Mouse (Mus musculus) intestine, embryonic 15.5 days (tissue): ENCODE measurements at regions not wholly inside any gene's neighbourhood (a gene's known extent, or its start where the extent isn't known, plus 50 kb on each side); places are given as distances from the start of the nearest gene placed in this dataset.
A peak's percentile ranks its signal among the peaks of the same experiment; 100 is the strongest.

Source experiments
- ATAC-seq: fragments of 200-750 bp; cut with Nextera tagmentation; 2 replicates; pipeline ENCODE4 v1.8.0; 2017; ENCODE audit warnings: moderate TSS enrichment, moderate library complexity
- H3K27ac ChIP-seq: fragments of 300-500 bp; sonication (generic); 2 replicates; pipeline ENCODE4 v1.5.1; 2015; ENCODE audit warnings: mild to moderate bottlenecking, inconsistent platforms
- H3K27me3 ChIP-seq: fragments of 300-500 bp; sonication (generic); replicated peaks from 2 replicates; pipeline ENCODE4 v1.6.1; 2015; ENCODE audit warnings: inconsistent platforms
- H3K36me3 ChIP-seq: fragments of 300-500 bp; sonication (generic); 2 replicates; pipeline ENCODE4 v1.6.1; 2015; ENCODE audit warnings: inconsistent platforms
- H3K4me1 ChIP-seq: fragments of 300-500 bp; sonication (generic); replicated peaks from 2 replicates; pipeline ENCODE4 v1.6.1; 2015; ENCODE audit warnings: inconsistent platforms
- H3K4me2 ChIP-seq: fragments of 300-500 bp; sonication (generic); replicated peaks from 2 replicates; pipeline ENCODE4 v1.6.1; 2015; ENCODE audit warnings: mild to moderate bottlenecking, inconsistent platforms
- H3K4me3 ChIP-seq: fragments of 300-500 bp; sonication (generic); replicated peaks from 2 replicates; pipeline ENCODE4 v1.5.1; 2015; ENCODE audit warnings: inconsistent platforms
- H3K9ac ChIP-seq: fragments of 300-500 bp; sonication (generic); 2 replicates; pipeline ENCODE4 v1.6.1; 2015; ENCODE audit warnings: inconsistent platforms
- H3K9me3 ChIP-seq: fragments of 300-500 bp; sonication (generic); 2 replicates; pipeline ENCODE4 v1.6.1; 2016; ENCODE audit warnings: inconsistent platforms
- WGBS: fragments of 180-500 bp; shearing (Covaris S2); methylation state at CpG from one replicate; pipeline ENCODE4 v1.1.7; 2015; 5-methylcytosine and 5-hydroxymethylcytosine counted together

DNA sequence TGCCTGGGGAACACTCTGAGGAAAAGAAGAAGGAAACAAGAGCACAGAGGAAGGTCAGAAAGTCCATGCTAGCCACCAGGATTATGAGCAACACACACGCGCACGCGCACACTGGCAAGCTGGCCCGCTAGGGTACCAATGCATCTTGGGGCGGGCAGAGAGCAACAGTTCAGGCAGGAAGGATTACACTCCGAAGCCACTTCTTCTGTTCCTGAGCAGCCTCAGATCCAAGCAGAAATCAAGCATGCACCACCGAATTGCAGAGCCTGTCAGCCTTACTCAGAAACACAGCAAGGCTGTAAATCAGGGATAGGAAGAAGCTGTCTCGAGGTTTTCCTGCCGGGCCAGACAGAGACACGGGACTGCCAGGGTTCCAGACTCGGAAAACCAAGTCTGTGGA is 615.8 kb upstream of the Adam5 start:
- H3K36me3 ChIP-seq: no peaks in the 10 kb centered on the region
- no peak overlapping the region for H3K4me3 ChIP-seq
- 45% methylated on average over 12 of the region's 12 CpGs for WGBS
- H3K4me1 ChIP-seq: no peaks in the 10 kb centered on the region; the same call in 1 of the 2 replicates
- no peak overlapping the region for H3K27ac ChIP-seq
- H3K4me2 ChIP-seq: peak overlapping the region; percentile 33; the same call in 1 of the 2 replicates
- no peaks in the 10 kb centered on the region for H3K9me3 ChIP-seq
- no peak overlapping the region for H3K9ac ChIP-seq
- 0 out of 2 replicates have a peak, but pooled peaks have one; percentile 6 for ATAC-seq
- no peaks in the 10 kb centered on the region for H3K27me3 ChIP-seq

DNA sequence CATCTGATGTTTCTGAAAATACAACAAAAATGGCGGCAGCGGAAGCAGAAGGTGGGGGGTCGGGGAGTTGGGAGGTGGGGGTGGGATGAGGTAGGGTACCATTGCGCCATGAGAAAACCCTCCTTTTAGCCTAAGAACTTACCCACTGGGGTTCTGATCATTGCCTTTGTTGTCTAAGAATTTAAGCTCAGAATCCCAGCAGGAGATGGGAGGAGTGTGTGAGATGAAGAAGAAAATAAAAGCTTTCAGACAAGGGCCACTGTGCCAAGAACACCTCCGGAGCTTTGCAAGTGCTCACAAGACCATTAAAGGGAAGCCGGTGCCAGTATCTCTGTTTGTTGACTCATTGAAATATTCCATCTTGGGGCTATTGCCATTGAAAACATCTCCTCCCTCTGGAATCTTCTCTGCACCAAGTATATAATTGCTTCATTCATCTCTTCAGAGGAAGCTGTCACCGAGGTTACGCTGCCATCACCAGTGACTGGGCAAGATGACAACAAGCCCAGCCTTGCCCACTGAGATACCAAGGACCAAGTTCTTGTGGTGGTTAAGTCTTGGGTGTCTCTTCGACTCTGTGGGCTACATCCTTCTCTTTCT is 614.0 kb upstream of the Adam5 start:
- Histone ChIP-seq H3K27me3 (no peaks in the 10 kb centered on the region), H3K36me3 (no peaks in the 10 kb centered on the region), H3K4me3 (no peak overlapping the region), H3K9me3 (no peaks in the 10 kb centered on the region), H3K4me2 (no peak overlapping the region), H3K4me1 (no peaks in the 10 kb centered on the region; the same call in 1 of the 2 replicates), H3K9ac (no peak overlapping the region), H3K27ac (no peak overlapping the region)
- 80% methylated on average over 9 of the region's 9 CpGs for WGBS
- no peak for ATAC-seq

DNA sequence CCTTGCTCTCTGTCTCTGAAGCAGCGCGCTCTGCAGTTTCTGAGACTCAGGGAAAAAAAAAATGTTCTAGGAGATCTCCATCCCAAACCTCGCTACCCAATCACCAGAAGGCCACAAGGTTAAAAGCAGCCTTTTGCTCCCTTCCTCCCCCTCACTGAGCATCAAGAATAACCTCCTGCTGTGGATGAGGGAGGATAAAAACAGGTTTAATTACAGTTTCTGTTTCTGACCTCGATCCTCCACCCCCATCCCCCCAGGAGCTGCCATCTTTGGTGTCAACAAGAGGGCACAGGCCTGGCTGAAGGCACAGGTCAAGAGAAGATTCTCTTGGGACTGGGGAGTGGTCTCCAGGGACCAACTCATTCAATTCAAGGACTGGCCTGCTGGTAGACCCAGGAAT is 613.0 kb upstream of the Adam5 start:
- H3K36me3 ChIP-seq: no peaks in the 10 kb centered on the region
- WGBS: 66% methylated on average over 4 of the region's 4 CpGs
- H3K9ac ChIP-seq: no peak overlapping the region
- no peak overlapping the region for H3K4me2 ChIP-seq
- ATAC-seq: no peak
- H3K27ac ChIP-seq: no peak overlapping the region
- no peaks in the 10 kb centered on the region for H3K9me3 ChIP-seq
- H3K4me1 ChIP-seq: no peaks in the 10 kb centered on the region; the same call in 1 of the 2 replicates
- H3K4me3 ChIP-seq: no peak overlapping the region
- no peaks in the 10 kb centered on the region for H3K27me3 ChIP-seq

DNA sequence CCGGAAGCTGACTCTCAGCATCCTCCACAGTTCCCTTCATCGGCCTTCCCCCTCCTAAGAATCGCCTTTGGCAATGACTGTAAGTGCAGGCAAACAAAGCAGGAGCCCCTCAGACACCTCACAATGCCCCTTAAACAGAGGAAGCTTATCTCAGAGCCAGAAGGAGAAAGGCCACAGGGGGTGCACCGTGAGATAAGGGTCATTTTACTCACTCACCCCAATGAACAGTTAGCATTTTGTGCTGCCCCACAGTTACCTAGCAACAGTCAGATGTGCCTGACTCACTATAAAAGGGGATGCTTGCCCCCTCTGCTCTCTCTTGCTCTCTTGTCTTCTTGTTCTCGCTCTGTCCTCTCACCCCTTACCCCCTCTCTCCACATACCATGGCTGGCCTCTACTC is 606.4 kb upstream of the Adam5 start:
- H3K27ac ChIP-seq: no peak overlapping the region
- ATAC-seq: no peak
- WGBS: 36% methylated on average over 5 of the region's 5 CpGs
- H3K27me3 ChIP-seq: no peaks in the 10 kb centered on the region
- no peak overlapping the region for H3K4me2 ChIP-seq
- no peak overlapping the region for H3K4me3 ChIP-seq
- H3K9me3 ChIP-seq: no peaks in the 10 kb centered on the region
- H3K4me1 ChIP-seq: 0 out of 2 replicates have a peak, but pooled peaks cover 2% of the 10 kb centered on the region
- no peak overlapping the region for H3K9ac ChIP-seq
- no peaks in the 10 kb centered on the region for H3K36me3 ChIP-seq

DNA sequence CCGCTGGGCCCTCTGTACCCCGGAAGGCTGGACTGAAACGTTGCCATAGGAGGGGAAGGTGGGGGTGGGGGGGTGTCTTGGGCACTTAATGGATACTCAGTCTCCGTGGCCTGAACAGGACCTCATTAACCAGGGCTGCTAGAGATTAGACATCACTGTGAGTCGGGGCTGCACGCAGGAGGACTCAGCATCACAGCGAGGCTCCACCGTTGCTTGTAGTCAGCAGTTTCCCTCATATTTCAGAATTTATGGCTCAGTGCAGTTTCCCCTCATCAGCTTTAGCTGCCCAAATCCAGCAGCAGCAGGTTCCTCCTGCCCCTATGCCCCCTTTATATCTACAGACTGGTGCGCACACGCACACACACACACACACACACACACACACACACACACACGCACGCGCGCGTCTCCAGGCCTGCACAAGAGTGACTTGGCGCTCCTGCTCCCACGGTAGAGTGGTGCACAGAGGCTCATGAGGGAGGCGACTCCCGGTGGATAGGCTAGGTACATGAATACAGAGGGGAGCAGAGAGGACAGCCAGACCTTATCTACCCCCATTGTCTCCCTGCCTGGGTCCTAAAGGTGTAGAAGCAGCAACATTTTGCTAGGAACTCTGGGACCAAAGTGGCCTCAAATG is 605.8 kb upstream of the Adam5 start:
- ATAC-seq: no peak

DNA sequence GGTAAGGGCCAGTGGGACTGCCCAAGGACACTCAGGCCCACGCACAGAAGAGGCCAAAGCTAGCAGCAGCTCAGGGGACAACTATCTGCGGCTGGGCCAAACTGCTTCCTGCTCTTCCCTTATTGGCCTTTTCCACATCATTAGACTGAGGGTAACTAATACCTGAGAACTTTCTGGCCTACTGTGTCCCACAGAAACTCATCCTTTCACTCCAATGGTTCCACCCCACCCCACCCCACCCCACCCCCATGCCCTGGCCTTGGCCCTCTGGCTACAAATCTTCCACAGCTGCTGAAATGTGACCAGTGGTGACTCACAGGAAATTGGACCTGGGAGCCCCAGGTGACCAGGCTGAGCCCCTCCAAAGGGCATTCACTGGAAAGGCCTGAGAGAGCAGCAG is 604.6 kb upstream of the Adam5 start:
- Histone ChIP-seq H3K4me2 (no peak overlapping the region), H3K27me3 (no peaks in the 10 kb centered on the region), H3K36me3 (no peaks in the 10 kb centered on the region), H3K4me1 (0 out of 2 replicates have a peak, but pooled peaks cover 2% of the 10 kb centered on the region), H3K4me3 (no peak overlapping the region), H3K9ac (no peak overlapping the region), H3K9me3 (no peaks in the 10 kb centered on the region), H3K27ac (no peak overlapping the region)
- no peak for ATAC-seq
- 76% methylated on average over 2 of the region's 2 CpGs for WGBS

More for the DNA sequence above, 605.8 kb upstream of the Adam5 start:
- H3K27me3 ChIP-seq: no peaks in the 10 kb centered on the region
- no peak overlapping the region for H3K4me3 ChIP-seq
- 0 out of 2 replicates have a peak, but pooled peaks cover 2% of the 10 kb centered on the region for H3K4me1 ChIP-seq
- H3K36me3 ChIP-seq: no peaks in the 10 kb centered on the region
- no peaks in the 10 kb centered on the region for H3K9me3 ChIP-seq
- H3K9ac ChIP-seq: no peak overlapping the region
- H3K4me2 ChIP-seq: no peak overlapping the region
- WGBS: 64% methylated on average over 19 of the region's 19 CpGs
- no peak overlapping the region for H3K27ac ChIP-seq

DNA sequence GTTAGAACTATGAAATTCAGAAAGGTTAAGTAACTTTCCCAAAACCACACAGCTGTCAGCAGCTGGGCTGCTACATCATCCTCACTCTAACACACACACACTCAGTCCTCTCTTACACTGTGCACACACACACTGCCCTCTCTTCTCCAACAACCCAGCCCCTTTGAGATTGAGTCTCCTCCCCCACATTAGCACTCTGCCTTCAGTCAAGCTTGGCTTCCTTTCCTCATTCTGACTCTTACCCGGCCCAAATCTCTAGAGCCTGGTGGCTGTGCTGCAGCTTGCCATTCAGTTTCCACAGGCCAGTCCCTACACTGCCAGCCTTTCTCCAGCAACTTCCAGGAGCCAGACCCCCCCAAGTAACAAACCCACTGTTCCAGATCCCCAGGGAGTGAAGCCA is 602.0 kb upstream of the Adam5 start:
- Histone ChIP-seq H3K36me3 (no peaks in the 10 kb centered on the region), H3K4me3 (no peak overlapping the region), H3K9ac (no peak overlapping the region), H3K27me3 (no peaks in the 10 kb centered on the region), H3K4me1 (0 out of 2 replicates have a peak, but pooled peaks cover 2% of the 10 kb centered on the region), H3K27ac (no peak overlapping the region), H3K4me2 (no peak overlapping the region), H3K9me3 (no peaks in the 10 kb centered on the region)
- no peak for ATAC-seq
- 55% methylated on average over 1 of the region's 1 CpGs for WGBS

DNA sequence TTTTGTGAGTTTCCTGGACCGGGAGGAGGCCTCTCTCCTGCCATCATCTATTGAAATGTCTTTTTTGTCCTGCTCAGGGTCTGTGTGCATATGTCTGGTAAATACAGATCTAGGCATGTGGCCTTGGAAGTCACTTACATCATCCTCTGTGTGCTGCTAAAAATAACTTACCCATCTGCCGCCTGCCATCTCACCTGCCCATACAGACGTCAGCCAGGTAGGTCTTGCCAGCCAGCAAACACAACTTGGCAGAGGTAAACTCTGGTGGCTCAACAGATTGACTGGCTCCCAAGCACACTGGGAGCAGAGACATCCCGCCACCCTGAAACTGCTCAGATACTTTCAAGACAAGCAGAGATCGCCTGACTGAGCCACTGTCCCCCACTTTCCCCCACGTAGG is 597.3 kb upstream of the Adam5 start:
- Histone ChIP-seq H3K4me3 (no peak overlapping the region), H3K27me3 (no peaks in the 10 kb centered on the region), H3K9me3 (no peaks in the 10 kb centered on the region), H3K27ac (no peak overlapping the region), H3K4me1 (no peaks in the 10 kb centered on the region), H3K4me2 (no peak overlapping the region), H3K9ac (no peak overlapping the region), H3K36me3 (no peaks in the 10 kb centered on the region)
- no peak for ATAC-seq
- WGBS: 89% methylated on average over 6 of the region's 6 CpGs

DNA sequence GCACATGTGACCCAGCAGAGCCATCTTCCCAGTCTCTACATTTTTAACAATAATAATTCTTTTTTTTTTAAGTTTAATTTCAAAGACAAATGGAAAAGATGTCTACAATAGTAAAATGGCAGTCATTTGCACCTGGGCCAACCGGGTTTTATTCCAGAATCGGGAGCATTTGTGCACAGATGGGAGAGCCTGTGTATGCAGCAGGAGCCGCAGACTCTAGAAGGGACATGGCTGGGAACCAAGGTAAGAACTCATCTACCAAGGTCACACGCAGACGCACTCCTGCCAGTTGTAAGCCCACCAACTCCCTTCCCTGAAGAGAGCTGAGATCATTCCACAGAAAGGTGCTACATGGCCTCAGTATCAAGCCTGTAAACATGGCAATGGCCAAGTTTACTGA is 586.4 kb upstream of the Adam5 start:
- Histone ChIP-seq H3K9me3 (no peaks in the 10 kb centered on the region), H3K4me1 (no peaks in the 10 kb centered on the region), H3K27me3 (no peaks in the 10 kb centered on the region), H3K4me3 (no peak overlapping the region), H3K36me3 (no peaks in the 10 kb centered on the region), H3K27ac (no peak overlapping the region), H3K9ac (no peak overlapping the region), H3K4me2 (no peak overlapping the region)
- no peak for ATAC-seq
- 90% methylated on average over 5 of the region's 5 CpGs for WGBS

DNA sequence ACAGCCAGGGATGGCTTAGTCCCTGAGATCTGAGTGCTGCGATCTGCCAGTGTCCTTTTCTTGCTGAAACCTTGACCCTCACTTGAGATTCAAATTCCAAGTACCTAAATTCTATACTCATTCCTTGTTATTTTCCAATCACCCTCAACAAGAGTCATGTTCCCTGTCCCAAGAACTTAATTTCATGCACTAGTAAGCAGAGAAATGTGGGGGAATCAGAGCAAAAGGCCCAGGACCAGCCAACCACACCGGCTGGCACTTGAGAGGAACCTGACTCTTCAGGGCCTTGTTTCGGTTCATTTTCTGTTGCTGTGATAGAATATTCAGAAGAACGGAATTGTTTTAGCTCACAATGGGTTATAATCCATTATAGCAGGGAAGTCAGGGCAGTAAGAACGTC is 583.7 kb upstream of the Adam5 start:
- WGBS: 89% methylated on average over 5 of the region's 5 CpGs
- no peak for ATAC-seq
- H3K9ac ChIP-seq: no peak overlapping the region
- H3K4me1 ChIP-seq: no peaks in the 10 kb centered on the region
- H3K4me3 ChIP-seq: no peak overlapping the region
- no peaks in the 10 kb centered on the region for H3K9me3 ChIP-seq
- no peak overlapping the region for H3K4me2 ChIP-seq
- no peaks in the 10 kb centered on the region for H3K27me3 ChIP-seq
- no peak overlapping the region for H3K27ac ChIP-seq
- no peaks in the 10 kb centered on the region for H3K36me3 ChIP-seq

DNA sequence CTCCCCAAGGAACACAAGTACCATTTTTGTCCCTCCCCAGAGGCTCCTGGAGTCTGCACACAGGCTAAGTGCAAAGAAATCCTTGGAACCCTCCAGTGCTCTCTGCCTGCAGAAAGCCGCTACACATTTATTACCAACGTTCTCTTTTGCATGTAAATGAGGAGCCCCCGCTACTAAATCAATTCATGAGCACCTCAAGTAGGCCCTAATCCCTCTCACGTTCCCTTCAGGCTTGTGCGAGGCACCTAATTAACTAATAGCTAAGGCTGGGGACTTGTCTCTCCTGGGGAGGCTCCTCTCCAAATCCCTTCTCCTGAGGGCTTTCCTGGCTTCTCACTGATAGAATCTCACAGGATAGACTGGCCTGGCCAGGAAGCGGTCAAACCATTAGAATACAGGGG is 568.6 kb upstream of the Adam5 start:
- Histone ChIP-seq H3K36me3 (no peaks in the 10 kb centered on the region), H3K27ac (no peak overlapping the region), H3K9ac (no peak overlapping the region), H3K4me3 (no peak overlapping the region), H3K4me1 (no peaks in the 10 kb centered on the region), H3K4me2 (no peak overlapping the region), H3K27me3 (no peaks in the 10 kb centered on the region), H3K9me3 (no peaks in the 10 kb centered on the region)
- WGBS: 37% methylated on average over 6 of the region's 6 CpGs
- ATAC-seq: no peak

DNA sequence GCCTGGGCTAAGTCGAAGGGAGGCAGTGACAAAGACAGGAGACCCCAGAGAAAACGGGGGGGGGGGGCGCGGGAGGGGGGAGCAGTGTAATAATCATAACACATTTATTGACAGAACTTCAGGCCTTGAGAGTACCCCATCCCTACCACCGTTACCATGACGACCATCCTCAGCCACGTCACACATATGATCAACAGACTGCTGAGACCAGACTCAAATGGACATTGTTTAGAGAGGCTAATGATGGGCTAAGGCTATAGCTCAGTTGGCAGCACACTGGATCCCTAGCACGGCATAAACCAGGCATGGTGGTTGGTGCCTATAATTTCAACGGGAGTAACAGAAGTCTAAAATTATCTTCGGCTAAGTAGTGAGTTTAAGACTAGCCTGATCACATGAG is 565.8 kb upstream of the Adam5 start:
- no peak overlapping the region for H3K4me2 ChIP-seq
- no peak overlapping the region for H3K27ac ChIP-seq
- no peak overlapping the region for H3K4me3 ChIP-seq
- no peak overlapping the region for H3K9ac ChIP-seq
- H3K4me1 ChIP-seq: no peaks in the 10 kb centered on the region
- no peaks in the 10 kb centered on the region for H3K36me3 ChIP-seq
- no peaks in the 10 kb centered on the region for H3K27me3 ChIP-seq
- ATAC-seq: no peak
- WGBS: 53% methylated on average over 8 of the region's 10 CpGs
- no peaks in the 10 kb centered on the region for H3K9me3 ChIP-seq

DNA sequence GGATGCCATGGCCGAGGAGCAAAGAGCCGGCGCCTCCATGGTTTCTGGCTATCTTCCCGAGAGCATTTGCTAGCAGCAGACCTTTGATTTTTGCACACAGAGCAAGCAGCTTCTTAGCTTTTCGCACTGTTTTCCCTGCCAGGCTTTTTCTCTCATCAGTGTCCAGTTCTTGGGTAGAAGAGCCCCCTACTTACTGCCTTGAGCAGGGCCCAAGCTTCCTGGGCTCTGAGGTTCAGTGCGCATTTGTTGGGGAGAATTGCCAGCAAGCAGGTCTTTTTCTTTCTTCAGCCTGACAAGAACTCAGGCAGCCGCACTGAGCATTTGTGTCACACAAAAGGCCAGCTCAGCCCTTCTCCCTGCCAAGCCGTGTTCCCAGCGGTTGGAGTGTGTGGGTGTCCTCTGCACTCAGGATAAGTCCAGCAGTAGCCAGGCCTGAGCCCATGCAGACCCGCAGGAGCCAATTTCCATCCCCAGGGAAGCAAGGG is 565.2 kb upstream of the Adam5 start:
- Histone ChIP-seq H3K4me2 (no peak overlapping the region), H3K9me3 (no peaks in the 10 kb centered on the region), H3K9ac (no peak overlapping the region), H3K27me3 (no peaks in the 10 kb centered on the region), H3K27ac (no peak overlapping the region), H3K36me3 (no peaks in the 10 kb centered on the region), H3K4me3 (no peak overlapping the region), H3K4me1 (no peaks in the 10 kb centered on the region)
- ATAC-seq: no peak
- WGBS: 64% methylated on average over 10 of the region's 10 CpGs
